Mouse (Mus musculus) cerebellum, postnatal 14 days (tissue): ENCODE results near the gene Lrrn1.

Source experiments
- DNase-seq, 2 experiments: peaks; one replicate each; pipeline ENCODE4 v3.0.0; 2021; ENCODE audit warnings: mixed read lengths in 2 of 2

The Lrrn1 gene

GRCm38 (mm10) chr6:107583759-107584383 lies 54.3 kb downstream of the Lrrn1 start:
- DNase-seq: no peak

GRCm38 (mm10) chr6:107605151-107605550 lies 75.6 kb downstream of the Lrrn1 start:
- DNase-seq: no peak

GRCm38 (mm10) chr6:107614288-107614687 lies 84.7 kb downstream of the Lrrn1 start:
- DNase-seq: peak; percentile 60 to 77
